Mouse (Mus musculus) liver, adult 2 months (tissue): ENCODE results near the gene Kif26b. TPM values are rescaled to one million over a fixed set of nuclear protein-coding genes. Genes with fewer than 3 reads are reported as not detected.

Source experiments
- DNase-seq: peaks from one replicate; pipeline ENCODE4 v3.0.0-alpha.2; 2011; ENCODE audit warnings: low read depth, low spot score; ENCODE audit errors: extremely low read depth
- H3K27ac ChIP-seq: fragments of 200-500 bp; replicated peaks from 2 replicates; pipeline ENCODE4 v1.5.1; 2012; ENCODE audit warnings: low read depth, mild to moderate bottlenecking, control low read depth, inconsistent platforms, low read length; ENCODE audit not compliant: insufficient read depth
- H3K27me3 ChIP-seq: fragments of 200-500 bp; 2 replicates; pipeline ENCODE4 v1.6.1; 2012; ENCODE audit warnings: mild to moderate bottlenecking, moderate library complexity, low read length, inconsistent platforms; ENCODE audit not compliant: control insufficient read depth, insufficient read depth
- H3K36me3 ChIP-seq: fragments of 200-500 bp; 2 replicates; pipeline ENCODE4 v1.6.1; 2012; ENCODE audit warnings: low read length, inconsistent platforms; ENCODE audit not compliant: control insufficient read depth, insufficient read depth
- H3K4me1 ChIP-seq: fragments of 200-500 bp; 2 replicates; pipeline ENCODE4 v1.6.1; 2011; ENCODE audit warnings: low read length; ENCODE audit not compliant: control insufficient read depth, insufficient read depth
- H3K4me3 ChIP-seq: fragments of 200-500 bp; 2 replicates; pipeline ENCODE4 v1.5.1; 2011; ENCODE audit warnings: low read depth, mild to moderate bottlenecking, control low read depth, low read length, moderate library complexity; ENCODE audit not compliant: insufficient read depth
- H3K79me2 ChIP-seq: fragments of 200-500 bp; 2 replicates; pipeline ENCODE4 v1.6.1; 2012; ENCODE audit warnings: inconsistent platforms, mild to moderate bottlenecking, low read length, moderate library complexity; ENCODE audit not compliant: control insufficient read depth, insufficient read depth
- H3K9ac ChIP-seq: fragments of 200-500 bp; 2 replicates; pipeline ENCODE4 v1.6.1; 2012; ENCODE audit warnings: low read depth, mild to moderate bottlenecking, control low read depth, inconsistent platforms, low read length
- CTCF ChIP-seq: fragments of 200-500 bp; IDR thresholded peaks from 2 replicates; pipeline ENCODE4 v1.5.1; 2011; ENCODE audit warnings: low read depth, low read length, control low read depth
- POLR2A ChIP-seq: fragments of 200-500 bp; IDR thresholded peaks from 2 replicates; pipeline ENCODE4 v1.6.1; 2011; ENCODE audit warnings: low read length, control low read depth; ENCODE audit not compliant: insufficient read depth; ENCODE audit errors: extremely low read depth
- WGBS: fragments of 180-500 bp; shearing (Covaris S2); methylation state at CpG from one replicate; pipeline ENCODE4 v1.1.7; 2018; 5-methylcytosine and 5-hydroxymethylcytosine counted together
- polyA plus RNA-seq: library from polyadenylated mRNA; depleted of rRNA; stranded (reverse); fragments of >200 nt; gene quantifications from 2 replicates; pipeline ENCODE4 v1.2.3, GENCODE M21; 2012
- total RNA-seq: library from RNA; depleted of rRNA; stranded (reverse); fragments of >200 nt; gene quantifications from 2 replicates; pipeline ENCODE4 v1.2.3, GENCODE M21; 2014

Gene Kif26b
- total and polyA plus RNA-seq, 2 experiments: 0.10 to 0.28 TPM

DNA sequence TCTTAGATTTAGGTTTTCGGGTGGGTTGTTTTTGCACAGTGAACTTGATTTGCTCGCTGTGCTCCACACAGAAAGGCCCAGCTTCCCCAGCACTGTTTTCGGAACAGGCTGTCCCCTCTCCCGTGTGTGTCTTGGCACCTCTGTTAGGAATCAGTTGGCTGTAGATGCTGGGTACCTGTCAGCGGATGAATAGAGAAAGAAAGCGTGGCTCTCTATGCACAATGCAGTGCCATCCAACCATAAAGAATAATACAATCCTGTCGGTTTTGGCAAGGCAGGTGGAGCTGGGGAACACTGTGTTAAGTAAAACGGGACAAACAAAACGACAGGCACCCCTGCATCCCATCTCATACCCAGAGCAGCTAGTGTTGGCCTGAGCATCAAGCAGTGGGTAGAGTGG, 220.9 kb downstream of the Kif26b start:
- no peak for DNase-seq
- Histone ChIP-seq H3K27ac (no peak overlapping the region), H3K4me1 (no peaks in the 10 kb centered on the region), H3K4me3 (no peak overlapping the region), H3K79me2 (no peaks in the 10 kb centered on the region), H3K27me3 (no peaks in the 10 kb centered on the region), H3K36me3 (no peaks in the 10 kb centered on the region), H3K9ac (no peak overlapping the region)
- WGBS: 91% methylated on average over 9 of the region's 9 CpGs
- no peak for TF ChIP-seq CTCF
- no peak for TF ChIP-seq POLR2A

DNA sequence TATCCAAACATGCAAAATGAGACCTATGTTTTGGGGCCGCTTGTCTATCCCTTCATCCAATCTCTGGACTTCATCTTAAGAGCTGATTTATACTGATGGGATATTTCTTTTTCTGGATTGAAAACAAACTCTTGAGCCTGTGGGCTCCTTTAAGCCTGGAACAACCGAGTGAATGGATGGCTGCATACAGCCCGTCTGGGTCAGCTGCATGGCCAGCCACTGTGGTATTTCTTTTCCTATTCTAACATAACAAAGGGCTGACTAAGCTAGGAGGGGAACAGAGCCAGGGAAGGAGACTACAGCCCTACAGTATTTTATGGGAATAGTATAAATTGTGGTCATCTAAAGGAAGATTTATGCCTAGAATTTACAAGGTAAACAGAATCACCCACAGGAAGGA, 229.5 kb downstream of the Kif26b start:
- WGBS: 78% methylated on average over 3 of the region's 3 CpGs
- H3K27ac ChIP-seq: no peak overlapping the region

DNA sequence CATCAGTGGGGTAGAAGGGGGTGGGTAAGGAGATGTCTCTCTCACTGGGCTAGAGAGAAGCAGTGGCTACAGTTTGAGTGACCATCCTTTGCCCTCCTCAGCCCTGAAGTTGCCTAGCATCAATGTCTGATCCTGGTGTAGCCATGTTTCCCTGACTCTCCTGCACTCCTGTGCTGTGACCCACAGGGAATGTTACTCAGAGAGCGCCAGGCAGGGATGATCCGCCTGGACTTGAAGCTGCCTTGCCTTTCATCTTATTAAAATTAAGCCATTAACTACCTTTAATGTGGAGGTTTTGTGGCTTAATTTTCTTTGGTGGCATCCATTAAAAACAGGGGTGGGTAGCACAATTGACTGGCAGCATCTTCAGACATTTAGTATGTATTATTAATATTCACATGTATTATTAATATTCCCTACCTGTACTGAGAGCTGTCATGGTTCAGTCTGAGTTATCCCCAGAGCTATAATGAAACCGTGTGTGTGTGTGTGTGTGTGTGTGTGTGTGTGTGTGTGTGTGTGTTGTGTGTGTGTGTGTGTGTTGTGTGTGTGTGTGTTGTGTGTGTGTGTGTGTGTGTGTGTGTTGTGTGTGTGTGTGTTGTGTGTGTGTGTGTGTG, 233.3 kb downstream of the Kif26b start:
- TF ChIP-seq CTCF: no peak
- no peak for TF ChIP-seq POLR2A
- WGBS: 89% methylated on average over 3 of the region's 3 CpGs
- no peak overlapping the region for H3K9ac ChIP-seq
- H3K4me3 ChIP-seq: no peak overlapping the region
- H3K27me3 ChIP-seq: no peaks in the 10 kb centered on the region
- H3K27ac ChIP-seq: no peak overlapping the region
- no peak for DNase-seq
- no peaks in the 10 kb centered on the region for H3K79me2 ChIP-seq
- H3K36me3 ChIP-seq: no peaks in the 10 kb centered on the region
- H3K4me1 ChIP-seq: no peaks in the 10 kb centered on the region; the same call in 1 of the 2 replicates

More for the DNA sequence above, 229.5 kb downstream of the Kif26b start:
- Histone ChIP-seq H3K9ac (no peak overlapping the region), H3K27me3 (no peaks in the 10 kb centered on the region), H3K79me2 (no peaks in the 10 kb centered on the region), H3K4me1 (no peaks in the 10 kb centered on the region), H3K4me3 (no peak overlapping the region), H3K36me3 (no peaks in the 10 kb centered on the region)
- TF ChIP-seq CTCF: no peak
- no peak for TF ChIP-seq POLR2A
- DNase-seq: no peak

DNA sequence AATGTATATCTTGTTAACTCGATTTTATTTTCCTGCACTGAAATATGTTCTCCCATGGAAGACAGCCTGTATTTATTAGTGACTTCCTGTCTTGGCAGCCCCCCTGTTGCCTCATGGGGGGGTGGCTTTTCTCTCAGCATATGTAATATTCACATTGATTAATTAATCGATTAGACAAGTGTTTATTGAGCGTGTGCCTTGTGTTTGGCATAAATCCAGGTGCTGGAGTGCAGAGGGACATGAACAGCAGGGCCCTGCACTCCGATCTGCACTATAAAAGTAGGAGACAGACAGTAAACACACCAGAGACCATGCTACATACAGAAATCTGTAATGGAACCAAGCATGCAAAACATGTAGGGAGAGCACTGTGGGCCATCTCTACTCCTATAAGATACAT, 236.0 kb downstream of the Kif26b start:
- H3K27ac ChIP-seq: no peak overlapping the region
- no peak for TF ChIP-seq POLR2A
- no peak for TF ChIP-seq CTCF
- DNase-seq: peak; percentile 14
- H3K9ac ChIP-seq: no peak overlapping the region
- 57% methylated on average over 4 of the region's 4 CpGs for WGBS
- H3K27me3 ChIP-seq: no peaks in the 10 kb centered on the region
- H3K36me3 ChIP-seq: no peaks in the 10 kb centered on the region
- H3K4me3 ChIP-seq: no peak overlapping the region
- H3K4me1 ChIP-seq: no peaks in the 10 kb centered on the region; the same call in 1 of the 2 replicates
- no peaks in the 10 kb centered on the region for H3K79me2 ChIP-seq

DNA sequence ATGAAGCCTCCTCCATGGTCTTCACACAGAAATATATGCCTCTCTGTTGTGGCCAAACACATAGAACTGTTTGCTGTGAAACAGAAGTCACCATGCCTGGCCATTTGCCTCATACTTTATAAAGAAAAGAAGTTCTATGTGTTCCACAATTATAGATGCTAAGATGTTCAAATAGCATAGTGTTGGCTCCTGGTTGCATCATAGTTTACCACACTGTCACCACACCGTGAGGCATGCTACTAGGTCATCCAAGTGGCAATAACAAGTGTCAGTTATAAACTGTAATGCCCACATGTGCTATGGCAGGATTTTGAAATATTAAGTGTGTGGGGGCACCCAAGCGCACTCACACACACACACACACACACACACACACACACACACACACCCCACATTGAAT, 236.7 kb downstream of the Kif26b start:
- no peak overlapping the region for H3K27ac ChIP-seq
- no peaks in the 10 kb centered on the region for H3K27me3 ChIP-seq
- no peaks in the 10 kb centered on the region; the same call in 1 of the 2 replicates for H3K4me1 ChIP-seq
- no peak overlapping the region for H3K4me3 ChIP-seq
- no peak for TF ChIP-seq POLR2A
- TF ChIP-seq CTCF: no peak
- DNase-seq: no peak
- no peak overlapping the region for H3K9ac ChIP-seq
- no peaks in the 10 kb centered on the region for H3K36me3 ChIP-seq
- 55% methylated on average over 2 of the region's 2 CpGs for WGBS
- no peaks in the 10 kb centered on the region for H3K79me2 ChIP-seq

DNA sequence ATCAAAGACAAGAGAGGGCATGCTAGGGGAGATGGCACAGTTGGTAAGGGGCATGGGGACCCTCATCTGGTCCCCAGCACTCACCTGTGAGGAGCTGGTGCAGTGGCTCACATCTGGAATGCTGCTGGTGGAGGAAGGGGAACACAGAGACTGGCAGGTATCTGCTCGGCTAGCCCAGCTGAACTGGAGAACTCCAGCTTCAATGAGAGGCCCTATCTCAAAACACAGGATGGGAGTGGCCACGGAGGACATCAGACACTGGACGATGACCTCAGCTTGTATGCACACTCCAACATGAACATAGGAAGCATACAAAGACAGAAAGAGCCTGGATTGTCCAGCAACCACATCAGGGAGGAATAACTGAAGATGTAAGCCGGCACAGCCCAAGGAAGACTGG, 240.1 kb downstream of the Kif26b start:
- H3K9ac ChIP-seq: no peak overlapping the region
- TF ChIP-seq POLR2A (no peak), CTCF (no peak)
- no peak overlapping the region for H3K27ac ChIP-seq
- H3K36me3 ChIP-seq: no peaks in the 10 kb centered on the region
- 68% methylated on average over 4 of the region's 4 CpGs for WGBS
- H3K4me3 ChIP-seq: no peak overlapping the region
- H3K79me2 ChIP-seq: no peaks in the 10 kb centered on the region
- H3K27me3 ChIP-seq: no peaks in the 10 kb centered on the region
- H3K4me1 ChIP-seq: no peaks in the 10 kb centered on the region; the same call in 1 of the 2 replicates
- no peak for DNase-seq
